Mouse (Mus musculus) activated CD4-positive, CD25-positive, alpha-beta regulatory T cell, adult 4 months (primary cell): ENCODE data around the gene Hunk. TPM values are rescaled to one million over a fixed set of nuclear protein-coding genes. Genes with fewer than 3 reads are reported as not detected.

Experiments
- ATAC-seq: one replicate; pipeline ENCODE4 v1.8.0; 2017
- polyA plus RNA-seq, 2 experiments: library from polyadenylated mRNA; unstranded; fragments of 100-300 nt; shearing (Covaris generic); gene quantifications; one replicate each; pipeline ENCODE4 v1.2.1; 2017

The Hunk gene
- polyA plus RNA-seq, 2 experiments from 2014 or later, result 0.13 TPM; not detected in 1

DNA sequence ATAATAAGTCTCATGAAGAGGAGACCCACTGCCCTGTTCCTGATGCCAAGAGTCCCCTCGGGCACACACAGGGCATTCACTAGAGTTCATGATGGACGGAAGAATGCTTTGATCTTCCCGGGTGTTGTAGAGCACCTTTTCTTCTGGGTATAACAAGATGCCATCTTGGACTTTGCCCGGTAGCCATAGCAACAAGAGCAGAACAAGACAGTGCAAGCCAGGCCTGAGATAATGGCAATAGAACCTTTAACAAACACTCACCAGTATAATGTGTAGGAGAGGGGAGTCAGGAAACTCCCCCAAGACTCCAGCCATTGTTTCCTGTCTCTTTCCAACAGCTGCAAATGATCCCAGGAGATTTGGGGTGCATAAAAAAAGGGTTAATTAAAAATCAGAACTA is 8.9 kb downstream of the Hunk start:
- no peak for ATAC-seq

DNA sequence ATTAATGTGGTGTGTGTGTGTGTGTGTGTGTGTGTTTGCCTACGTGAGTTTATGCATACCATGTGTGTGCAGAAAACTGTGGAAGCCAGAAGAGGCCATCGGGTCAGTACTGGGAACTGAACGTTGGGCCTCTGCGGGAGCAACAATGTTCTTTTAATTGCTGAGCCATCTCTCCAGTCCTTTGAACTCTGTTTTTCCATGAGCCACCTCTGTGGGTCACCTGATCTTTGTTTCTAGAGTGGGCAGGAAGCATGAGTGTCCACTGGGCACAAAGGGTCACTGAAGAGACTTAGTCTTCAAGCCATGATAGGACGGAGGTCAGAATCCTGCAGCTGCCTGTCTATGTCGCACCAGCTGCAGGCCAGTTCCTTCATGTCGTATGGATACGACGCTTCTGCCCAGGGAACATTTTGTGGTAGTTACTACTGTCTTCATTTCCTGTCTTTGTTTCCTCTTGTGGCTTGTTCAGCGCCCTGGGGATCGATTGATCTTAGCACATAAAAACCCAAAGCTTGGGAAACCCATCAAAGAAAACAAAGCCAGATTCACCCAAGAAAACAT is 10.3 kb downstream of the Hunk start:
- ATAC-seq, result no peak

DNA sequence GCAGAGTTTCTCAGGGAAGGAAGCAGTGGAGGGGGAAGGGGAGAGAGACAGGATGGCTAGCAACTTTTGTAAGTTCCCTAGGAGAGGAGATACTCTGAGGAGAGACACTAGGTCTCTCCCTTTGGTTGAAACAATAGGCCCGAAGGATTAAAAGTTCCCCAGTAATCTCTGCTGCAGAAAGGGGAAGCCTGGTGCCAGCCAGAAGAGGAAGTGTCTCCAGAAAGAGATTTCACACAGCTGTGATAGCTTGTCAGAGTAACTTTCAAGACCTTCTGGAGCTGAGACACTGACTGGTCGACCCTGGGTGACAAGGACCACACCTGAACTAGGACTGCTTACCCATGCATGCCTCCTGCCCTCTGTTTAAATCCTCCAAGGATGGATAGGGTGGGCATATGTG is 11.1 kb downstream of the Hunk start:
- no peak for ATAC-seq

DNA sequence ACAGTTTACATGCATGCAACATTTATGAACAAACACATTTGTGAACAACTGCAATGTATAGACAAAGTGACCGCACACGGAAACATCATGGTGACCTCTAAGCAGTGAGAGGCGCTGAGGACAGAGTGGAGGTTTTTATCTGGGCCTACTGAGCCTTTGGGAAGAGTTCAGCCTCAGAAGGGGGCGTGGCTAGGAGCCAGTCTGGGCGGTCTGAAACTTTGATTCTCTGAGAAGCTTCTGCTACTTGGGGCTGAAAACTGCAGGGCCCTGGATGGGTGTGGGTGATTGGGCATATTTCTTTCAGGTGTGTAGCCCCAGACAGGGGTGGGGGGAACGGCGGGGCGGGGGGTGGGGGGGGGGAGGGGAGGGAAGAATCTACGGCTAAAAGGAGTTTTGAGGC is 14.5 kb downstream of the Hunk start:
- ATAC-seq, result no peak

DNA sequence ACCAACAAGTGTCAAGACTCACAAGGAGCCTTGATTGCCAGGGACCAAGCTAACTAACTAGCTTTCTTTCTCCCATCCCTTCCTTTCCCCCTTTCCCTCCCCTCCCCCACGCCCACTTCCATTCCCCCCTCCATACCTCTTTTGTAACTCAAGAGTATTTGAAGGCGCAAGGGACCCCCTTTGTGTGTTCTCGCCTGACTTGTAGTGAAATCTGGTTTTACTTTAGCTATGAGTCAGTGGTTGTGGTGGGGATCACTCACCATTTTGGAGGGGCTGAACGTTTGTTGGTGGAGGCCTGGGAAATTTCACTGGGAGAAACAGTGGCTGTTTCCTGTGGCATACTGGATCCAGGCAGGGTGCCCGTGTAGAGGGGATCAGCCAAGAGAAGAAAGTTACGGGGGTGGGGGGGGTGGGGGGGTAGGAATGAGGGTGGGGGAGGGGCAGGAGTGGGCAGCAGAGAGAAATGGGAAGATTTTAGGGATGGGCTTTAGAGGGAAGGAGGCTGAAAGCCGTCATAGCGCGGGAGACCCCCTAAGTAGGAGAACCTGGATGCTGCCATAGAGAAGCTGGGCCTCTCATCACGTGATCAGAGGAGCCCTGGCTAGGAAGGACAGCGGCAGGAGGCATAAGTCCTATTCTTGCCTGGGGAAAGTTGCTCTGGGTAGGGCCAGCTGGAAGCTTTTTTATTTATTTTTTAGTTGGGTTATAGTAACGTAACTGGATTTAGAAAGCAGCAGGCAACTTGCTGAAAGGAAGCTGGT is 15.3 kb downstream of the Hunk start:
- ATAC-seq, result no peak

DNA sequence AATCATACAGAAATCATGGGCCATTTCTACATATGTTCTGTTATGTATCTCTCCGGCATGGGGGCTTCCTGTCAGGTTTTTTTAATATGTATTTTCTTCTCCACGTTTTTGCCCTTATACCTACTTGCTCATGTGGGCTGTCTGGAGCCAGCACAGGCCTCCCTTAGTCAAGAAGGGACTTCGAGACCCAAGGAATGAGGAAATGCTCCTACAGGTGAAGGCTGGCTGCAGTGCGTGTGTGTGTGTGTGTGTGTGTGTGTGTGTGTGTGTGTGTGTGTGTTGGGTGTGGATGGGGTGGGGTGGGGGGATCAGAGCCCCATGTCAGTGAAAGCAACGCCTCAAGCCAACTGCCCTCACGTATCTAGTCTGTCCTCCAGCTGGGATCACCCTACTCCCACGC is 16.5 kb downstream of the Hunk start:
- no peak for ATAC-seq

DNA sequence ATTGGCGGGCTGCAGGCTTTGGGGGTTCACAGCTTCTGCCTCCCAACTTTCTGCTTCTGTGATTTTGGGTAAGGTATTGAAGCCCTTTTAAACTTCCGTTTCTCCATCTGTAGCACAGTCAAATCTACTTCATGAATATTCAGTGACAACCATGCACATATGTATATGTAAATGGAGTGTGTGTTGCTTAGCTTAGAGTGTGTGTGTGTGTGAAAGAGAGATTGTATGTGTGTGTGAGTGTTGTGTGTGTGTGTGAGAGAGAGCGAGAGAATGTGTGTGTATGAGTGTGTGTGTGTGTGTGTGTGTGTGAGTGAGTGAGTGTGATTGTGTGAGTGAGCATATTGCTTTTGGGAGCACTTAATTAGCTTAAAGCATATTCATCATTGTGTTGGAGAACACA is 19.4 kb downstream of the Hunk start:
- no peak for ATAC-seq

DNA sequence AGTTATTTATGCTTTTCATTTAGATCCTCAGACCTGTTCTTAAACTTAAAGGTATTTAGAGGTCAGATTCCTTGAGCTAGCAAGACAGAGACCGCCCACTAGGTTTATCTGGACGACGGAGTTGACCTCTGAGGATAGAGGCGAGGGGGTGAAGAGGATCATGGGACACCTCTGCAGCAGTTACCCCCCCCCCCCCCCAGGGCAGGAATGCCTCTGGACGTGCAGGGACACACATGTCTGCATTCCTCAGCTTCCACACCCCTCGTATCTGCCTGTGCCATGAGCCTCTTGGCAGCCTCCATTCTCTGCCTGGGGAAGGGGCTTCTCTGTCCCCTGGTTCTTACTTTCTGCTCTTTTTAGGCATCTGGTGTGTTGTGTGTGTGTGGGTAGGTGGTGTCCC is 19.8 kb downstream of the Hunk start:
- ATAC-seq, result no peak

DNA sequence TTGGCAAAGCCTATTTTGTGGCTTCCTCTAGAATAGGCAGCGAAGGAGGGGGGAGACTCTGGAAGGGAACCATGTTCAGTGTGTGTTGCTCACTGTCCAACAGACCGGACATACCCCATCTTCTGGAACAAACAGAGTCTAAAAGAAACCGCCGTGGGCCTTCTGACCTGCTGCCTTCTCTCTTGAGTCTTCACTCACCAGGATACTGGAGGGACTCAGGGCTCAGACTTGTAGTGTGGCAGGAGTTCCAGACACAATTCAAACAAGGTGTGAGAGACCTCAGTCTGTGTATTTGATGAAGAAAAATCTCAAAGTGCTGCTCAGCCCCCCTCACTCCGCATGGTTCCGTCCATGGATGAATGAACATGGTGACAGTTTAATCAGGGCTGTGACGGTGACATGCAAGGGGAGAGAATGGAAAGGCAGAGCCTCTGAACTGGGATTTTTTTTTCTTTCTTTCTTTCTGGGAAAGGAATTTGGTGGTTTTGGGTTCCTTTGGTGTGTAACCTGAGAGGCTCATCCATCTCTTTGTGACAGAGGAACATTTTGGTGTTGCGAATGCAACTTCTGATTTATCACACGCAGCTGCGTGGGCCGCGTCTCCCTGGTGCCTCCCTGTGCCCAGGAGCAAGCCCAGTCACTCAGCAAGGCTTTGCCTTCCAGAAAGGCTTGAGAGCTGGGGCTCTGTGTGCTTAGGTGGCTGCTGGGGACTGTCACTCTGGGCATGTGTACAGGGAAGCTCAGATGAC is 21.9 kb downstream of the Hunk start:
- no peak for ATAC-seq

DNA sequence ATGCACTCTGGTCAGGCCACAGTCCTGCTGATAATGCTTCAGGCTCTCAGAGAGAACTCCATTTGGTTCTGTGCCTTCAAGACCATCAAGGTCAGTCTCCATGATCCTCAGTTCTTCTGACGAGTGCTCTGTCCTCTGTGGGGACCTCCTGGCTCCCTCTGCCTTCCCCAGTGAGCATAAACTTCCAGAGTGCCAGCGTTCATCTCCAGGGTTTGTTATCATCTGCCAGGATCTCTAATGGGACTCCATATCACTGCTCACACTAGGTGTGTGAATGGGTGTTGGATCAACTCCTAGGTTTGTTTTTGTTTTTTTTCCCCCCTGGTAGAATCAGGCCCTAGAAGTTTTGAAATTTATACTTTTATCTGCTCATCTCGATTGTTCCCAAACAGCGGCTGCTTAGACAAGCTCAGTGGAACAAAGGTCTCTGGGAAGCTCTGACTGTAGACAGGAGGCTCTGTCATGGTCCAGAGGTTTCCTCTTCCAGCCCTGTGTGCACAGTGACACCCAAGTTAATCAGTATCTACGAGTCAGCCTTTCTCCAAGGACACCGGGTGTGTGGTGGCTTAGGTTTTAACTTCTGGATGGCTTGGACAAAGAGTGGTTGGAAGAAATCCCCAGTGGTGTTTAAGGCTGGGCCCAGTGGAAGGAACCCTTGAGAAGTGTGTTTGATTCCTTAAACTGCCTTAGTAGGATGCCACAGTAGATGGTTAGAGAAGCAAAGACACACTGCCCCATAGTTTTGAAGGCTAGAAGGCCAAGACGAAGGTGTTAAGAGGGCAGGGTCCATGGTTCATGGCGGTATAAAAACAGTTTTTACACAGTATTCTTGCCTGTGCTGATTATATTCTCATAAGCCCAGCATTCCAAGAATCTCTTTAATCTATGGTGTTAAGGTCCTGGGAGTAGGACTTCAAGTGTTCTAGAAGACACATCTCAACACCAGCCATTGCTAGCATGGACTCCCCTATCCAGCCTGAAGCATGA is 26.6 kb downstream of the Hunk start:
- ATAC-seq, result no peak

DNA sequence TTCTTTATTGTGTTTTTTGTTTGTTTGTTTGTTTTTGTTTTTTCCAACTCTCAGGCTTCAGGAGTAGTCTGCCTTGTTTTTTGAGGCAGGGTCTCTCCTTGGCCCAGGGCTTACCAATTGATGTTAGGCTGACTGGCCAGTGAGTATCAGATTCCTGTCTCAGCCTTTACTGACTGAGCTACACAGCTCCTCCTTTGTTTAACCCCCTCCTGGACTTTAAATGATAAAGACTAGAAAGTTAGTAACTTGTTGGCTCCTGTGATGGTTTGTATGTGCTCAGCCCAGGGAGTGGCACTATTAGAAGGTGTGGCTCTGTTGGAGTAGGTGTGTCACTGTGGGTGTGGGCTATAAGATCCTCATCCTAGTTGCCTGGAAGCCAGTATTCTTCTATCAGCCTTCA is 30.8 kb downstream of the Hunk start:
- no peak for ATAC-seq

DNA sequence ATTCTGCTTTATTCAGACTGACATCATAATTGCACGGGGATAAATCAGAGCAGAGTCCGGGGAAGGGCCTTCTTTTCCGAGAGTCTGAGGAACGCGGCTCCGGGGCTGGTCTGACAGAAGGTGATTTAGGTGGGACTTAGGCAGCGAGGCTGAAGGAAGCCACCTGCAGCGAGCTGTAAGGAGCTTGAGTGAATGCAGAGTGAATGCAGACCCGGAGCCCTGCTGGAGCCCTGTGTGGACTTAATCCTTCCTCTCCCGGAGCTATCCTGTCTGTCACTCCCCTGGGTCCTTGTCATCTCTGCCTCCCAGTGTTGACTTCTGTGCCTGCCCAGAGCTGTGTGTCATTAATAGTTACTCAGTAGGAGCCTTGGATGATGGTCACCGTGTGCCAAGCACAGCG is 32.8 kb downstream of the Hunk start:
- ATAC-seq, result no peak

DNA sequence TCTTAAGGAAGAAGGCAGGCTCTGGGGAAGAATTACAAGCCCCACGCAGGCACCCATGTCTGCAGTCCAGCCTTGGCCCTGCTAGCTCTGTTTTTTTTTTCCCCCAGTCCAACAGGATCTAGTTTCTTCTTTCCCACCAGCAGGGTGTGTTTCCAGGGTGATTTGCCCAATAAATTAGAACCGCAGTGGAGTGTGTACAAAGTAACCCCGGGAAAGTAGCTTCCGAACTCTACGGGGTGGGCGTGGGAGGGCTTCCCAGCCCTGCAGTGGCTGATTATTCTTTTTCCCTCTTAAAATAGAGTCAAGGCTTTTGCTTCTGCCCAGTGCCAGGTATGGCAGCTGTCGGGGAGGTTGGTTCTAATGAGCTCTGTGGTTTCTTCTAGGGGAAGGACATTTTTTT is 35.3 kb downstream of the Hunk start:
- no peak for ATAC-seq

DNA sequence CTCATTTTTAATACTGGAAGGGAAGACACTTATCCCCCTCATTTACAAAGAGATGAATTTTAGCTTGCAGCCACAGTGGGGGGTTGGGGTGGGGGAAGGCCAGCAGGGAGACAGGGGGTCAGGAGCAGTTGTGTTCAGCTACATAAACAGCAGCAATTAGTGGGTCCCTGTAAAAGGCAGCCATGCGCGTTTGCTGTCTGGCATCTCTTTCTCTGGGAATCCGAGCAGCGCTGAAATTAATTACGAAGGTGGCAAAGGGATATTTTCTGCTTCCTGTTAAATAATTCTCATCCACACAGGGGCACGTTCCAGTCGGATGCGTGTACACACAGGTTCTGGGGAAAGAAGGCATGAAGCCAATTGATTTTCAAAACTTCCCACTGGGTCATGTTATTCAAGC is 35.7 kb downstream of the Hunk start:
- ATAC-seq, result no peak

DNA sequence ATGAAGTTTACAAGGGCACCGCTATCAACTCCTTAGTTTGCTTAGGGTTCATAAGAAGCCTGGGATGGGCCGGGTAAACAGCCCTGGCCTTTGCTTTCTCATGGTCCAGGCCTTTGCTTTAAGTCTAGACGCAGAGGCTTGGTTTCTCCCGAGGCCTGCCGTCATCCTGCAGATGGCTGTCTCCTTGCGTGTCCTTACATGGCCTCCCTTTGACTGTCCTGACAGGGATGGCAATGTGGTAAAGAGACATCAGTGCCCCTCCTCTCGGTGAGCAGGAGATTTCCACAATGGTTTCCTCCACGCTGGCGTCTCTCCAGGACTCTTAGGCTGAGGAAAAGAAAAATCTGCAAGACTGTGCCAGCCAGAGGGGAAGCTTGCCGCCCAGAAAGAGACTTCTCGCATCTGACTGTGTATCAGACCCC is 36.3 kb downstream of the Hunk start:
- ATAC-seq, result no peak

DNA sequence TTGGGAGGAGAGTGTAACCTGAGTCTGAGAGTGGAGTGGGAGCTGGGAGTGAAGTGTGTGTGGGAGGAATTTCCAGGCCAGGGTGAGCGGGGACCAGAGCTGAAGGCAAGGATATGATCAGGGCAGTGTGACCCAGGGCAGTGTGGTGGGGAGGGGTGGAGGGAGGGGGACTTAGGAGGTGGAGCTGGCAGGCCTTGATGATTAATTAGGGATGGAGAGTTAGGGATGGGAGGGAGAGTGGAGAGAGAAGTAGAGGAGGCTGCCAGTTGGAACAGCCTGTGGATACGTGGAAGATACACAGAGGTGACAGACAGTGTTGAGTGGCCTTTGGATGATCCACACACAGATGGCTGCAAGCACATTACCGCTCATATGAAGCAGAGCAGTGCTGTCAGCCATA is 38.1 kb downstream of the Hunk start:
- no peak for ATAC-seq

DNA sequence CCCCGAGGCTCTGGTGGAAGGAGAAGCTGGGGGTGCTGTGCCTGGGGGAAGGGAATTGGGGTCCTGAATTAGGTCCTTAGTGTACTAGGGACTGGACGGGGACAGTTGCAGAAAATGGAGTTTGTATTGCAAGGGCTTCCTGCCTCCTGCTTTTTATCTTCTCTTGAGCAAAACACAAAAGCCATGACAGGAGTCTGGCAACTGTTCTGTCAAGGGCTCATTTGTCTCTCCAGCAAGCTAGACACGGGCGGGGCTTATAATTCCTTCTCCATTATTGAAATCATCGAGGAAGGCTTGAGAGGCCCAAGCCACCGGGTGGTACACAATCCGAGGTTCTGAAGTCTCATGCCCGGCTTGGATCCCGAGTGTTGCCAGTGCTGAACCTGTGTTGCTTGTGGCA is 38.6 kb downstream of the Hunk start:
- ATAC-seq, result no peak

DNA sequence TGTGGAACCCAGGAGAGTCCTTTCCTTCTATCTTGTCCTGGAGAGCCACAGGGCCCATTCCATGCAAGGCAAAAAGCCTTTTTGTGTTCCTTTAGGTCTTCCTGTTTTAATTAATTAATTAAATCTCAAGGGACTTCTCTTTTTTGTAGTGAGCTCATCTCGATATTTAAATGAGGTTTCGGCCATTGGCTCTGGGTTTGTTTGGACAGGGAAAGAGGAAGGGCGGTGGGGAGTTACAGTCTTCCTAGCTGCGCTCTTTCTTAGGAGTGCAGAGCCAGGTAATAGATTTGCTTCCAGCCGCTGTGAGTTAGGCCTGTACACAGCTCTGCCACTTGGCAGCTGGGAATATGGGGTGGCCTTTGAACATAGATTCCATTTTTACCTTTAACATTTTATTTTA is 40.4 kb downstream of the Hunk start:
- ATAC-seq, result no peak

DNA sequence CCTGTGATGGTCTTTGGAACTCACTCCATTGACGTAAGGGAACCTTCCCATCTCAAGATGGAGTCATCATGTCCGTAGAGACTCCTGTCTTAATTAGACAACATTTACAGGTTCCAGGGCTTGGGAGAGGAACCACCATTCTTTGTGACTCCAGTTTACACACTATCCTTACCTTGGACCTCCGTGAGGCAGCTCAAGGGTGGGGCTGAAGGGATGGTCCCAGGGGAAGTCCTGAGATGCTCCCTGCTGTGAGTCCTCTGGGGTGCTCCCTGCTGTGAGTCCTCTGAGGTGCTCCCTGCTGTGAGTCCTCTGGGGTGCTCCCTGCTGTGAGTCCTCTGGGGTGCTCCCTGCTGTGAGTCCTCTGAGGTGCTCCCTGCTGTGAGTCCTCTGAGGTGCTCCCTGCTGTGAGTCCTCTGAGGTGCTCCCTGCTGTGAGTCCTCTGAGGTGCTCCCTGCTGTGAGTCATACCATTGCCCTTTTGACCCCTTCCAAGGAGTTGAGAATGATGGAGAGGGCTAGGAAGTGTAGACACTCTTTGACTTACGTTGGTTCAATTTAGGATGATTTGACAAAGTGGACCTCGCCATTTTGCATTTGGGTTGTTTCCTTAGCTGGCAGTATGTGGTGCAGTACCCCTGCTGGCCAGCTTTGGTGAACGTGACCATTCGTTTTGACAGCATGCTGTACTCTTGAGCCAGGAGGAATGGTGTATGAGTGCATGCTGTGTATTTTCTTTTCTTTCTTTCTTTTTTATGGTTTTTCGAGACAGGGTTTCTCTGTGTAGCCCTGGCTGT is 42.2 kb downstream of the Hunk start:
- ATAC-seq, result no peak

DNA sequence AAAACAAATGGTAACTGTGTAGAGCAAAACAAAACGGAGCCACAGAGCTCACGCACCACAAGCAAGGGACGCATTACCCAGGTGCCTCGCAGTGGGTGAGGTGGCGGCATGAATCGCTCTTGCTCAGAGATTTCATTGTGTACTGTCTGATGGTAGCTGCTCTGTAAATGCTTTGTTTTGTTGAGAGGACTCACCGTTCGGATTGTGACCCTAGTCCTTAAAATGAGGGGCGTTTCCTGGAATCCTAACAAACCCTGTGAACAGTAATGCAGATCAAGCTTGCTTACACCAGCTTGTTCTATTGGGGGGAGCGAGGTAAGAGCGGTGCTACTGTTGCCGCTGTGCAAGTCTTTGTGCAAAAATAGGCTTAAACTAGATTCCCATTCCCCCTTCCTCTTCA is 47.7 kb downstream of the Hunk start:
- no peak for ATAC-seq

DNA sequence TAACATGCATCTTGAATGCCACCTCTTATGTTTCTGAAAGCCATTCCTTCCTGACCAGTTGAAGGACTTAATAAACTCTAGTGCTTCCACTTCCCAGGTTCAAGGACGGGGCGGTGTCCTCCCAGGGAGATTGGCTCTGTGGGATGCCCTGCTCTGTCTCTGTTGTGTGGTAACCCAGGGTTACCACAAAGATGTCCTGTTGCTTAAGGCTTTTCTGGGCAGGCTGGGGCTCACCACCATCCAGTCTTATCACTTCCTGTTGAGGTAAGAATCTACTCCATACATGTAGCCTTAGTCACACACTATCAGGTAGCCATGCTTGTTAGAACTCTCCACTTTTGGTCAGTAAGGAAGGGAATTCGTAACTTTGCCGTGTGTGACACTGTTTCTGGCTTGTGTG is 49.4 kb downstream of the Hunk start:
- ATAC-seq, result no peak

DNA sequence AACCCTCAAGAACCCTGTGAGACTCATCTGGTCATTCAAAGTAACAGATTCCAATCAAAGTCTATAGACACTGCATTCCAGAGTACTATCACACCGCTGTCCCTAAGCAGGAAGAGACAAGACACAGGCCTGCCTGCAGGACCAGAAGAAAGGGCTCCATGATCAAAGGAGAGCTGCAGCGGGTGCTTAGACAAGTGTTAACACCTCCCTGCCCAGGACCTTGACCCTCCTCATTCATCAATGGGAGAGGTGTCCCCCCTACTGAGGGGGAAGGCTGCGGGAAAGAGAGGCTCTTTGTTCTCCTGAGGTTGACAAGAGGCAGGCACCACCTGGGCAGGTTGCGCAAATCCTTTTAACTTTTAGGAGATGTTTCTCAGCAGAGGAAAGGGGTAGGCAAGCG is 51.5 kb downstream of the Hunk start:
- ATAC-seq, result no peak
